Mouse (Mus musculus): Measurements from ENCODE around the gene Lce3c.
A peak's percentile ranks its signal among the peaks of the same experiment; 100 is the strongest.

The Lce3c gene

GRCm38 (mm10) chr3:92944186-92944585, at the start of gene Lce3c:
Gene Lce3c, plus strand, starts transcription at chr3:92944486.
- DNase-seq (ENCODE audit: low read depth, low spot score): no peak

GRCm38 (mm10) chr3:92894489-92894888, 49.8 kb upstream of the Lce3c start:
- no peak for DNase-seq (ENCODE audit: low read depth, low spot score)

- no peak for DNase-seq (ENCODE audit: low read depth, low spot score)
Observed at GRCm38 (mm10) chr3:92902992-92903391, 41.3 kb upstream of the Lce3c start.

DNA sequence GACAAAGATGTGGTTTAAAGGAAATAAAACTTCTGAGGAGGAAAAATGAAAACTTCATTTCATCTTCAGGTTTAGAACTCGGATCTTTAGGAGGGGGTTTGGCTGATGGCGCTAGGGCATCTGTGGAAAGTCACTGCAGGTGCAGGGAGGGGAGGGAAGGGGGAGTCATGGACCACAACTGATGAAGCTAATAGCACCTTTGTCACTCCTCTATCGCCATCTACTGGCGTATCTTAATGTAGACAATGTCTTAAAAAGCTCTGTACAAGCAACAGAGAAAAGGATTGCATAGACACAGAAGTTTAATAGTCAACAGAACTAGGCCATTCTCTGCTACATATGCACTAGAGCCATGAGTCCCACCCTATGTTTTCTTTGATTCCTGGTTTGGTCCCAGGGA, 40.6 kb upstream of the Lce3c start:
- no peak for DNase-seq (ENCODE audit: low read depth, low spot score)

DNA sequence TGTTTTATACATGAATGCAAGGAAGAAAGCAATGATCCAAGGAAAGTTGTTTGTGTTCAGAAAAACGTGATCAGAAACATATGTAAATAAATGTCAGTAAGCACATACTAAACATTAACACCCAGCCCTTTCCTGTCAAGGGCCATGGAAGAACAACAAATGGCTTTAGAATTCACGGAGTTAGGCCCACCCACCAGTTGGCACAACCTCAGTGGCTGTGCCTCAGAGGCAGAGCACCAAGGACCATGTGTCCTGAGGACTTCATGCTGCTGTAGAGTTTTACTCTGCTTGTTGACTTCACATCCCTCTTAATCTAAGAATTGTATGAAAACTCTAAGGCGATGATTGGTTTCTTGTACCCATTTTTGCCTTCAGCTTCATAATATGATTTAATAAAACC, 39.1 kb upstream of the Lce3c start:
- DNase-seq (ENCODE audit: low read depth, low spot score): no peak

GRCm38 (mm10) chr3:92907571-92907970, 36.7 kb upstream of the Lce3c start:
- DNase-seq (ENCODE audit: low read depth, low spot score): peak; percentile 6

DNA sequence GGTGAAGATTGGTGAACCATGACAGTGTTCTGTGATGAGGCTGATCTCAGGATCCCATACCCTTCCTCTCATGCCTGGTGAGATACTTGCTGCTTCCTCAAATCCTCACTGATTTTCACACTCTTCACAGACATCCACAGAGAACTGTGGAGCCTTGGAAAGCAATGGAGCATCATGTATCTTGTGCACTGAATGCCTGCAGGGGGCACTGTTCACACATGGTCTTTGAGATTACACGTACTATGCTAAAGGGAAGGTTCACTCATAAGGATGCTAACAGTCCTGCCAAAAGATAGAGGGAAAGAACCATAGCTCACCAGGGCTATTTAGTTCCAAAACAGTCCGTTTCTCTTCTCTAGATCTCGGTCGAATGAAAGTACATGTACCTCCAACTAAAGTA, 23.9 kb upstream of the Lce3c start:
- no peak for DNase-seq (ENCODE audit: low read depth, low spot score)

DNA sequence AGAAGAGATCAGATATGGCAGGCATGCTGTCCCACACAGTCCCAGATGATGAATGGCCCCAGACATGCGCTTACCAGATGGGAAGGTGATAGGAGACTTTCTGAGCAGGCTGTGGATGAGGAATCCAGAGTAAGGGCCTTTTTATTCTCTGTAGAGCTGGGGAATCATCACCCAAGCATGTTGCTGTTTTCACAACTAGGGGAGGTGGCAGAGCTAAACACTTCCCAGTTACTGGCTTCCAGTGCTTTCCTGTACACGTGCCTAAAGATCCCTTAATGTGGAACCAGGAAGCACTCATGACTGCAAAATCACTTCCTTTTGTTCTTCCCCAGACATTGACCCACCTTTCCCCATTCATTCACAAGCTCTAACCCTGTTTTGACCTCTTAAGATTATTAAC, 18.2 kb upstream of the Lce3c start, which contains the start of gene Lce3a:
Lce3a (minus strand) TSS at position 101 of the 400 bp plus-strand sequence.
- DNase-seq (ENCODE audit: low read depth, low spot score): no peak

DNA sequence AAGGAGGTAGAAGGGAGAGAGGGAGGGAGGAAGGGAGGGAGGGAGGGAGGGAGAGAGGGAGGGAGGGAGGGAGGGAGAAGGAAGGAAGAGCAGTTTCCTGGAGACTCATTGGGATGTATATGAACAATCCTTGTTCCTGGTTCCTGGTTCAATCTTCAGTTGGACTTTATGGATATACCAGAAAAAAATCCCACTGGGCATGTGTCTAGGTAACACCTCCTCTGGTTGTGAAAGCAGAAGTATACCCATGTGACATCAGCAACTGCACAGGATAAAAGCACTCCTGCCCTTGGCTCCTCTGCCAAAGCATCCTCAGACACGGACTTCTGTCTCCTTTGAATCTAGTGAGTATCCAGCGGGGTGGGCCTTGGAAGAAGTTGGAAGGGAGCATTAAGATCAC, 11.6 kb upstream of the Lce3c start, which contains the start of gene Lce3b:
Lce3b (plus strand) TSS at position 301 of the 400 bp plus-strand sequence.
- DNase-seq (ENCODE audit: low read depth, low spot score): no peak

- no peak for DNase-seq (ENCODE audit: low read depth, low spot score)
Observed at GRCm38 (mm10) chr3:92957090-92957489, 12.8 kb downstream of the Lce3c start, which contains the start of gene Lce3d. Gene Lce3d, plus strand, starts transcription at chr3:92957390.

DNA sequence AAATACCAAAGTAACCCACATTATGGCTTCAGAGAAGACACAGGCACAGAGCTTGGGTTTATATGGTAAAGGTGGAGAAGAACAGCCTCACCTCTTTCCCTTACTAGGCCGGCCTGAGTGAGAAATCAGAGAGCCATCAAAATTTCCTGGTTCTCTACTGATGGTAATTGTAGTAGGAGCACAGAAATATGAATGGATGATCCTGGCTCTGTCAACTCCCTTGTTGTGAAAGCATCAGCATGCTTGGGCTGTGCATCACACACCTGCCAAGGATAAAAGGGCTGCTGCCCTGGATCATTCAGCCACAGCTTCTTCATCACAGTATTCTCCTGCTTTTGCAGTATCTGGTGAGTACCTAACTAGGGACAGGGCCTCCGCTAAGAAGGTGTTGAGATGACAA, 22.5 kb downstream of the Lce3c start, which contains the start of gene Lce3e:
Lce3e (plus strand) TSS at position 301 of the 400 bp plus-strand sequence.
- no peak for DNase-seq (ENCODE audit: low read depth, low spot score)

GRCm38 (mm10) chr3:92978484-92978883, 34.2 kb downstream of the Lce3c start:
- DNase-seq (ENCODE audit: low read depth, low spot score): no peak

GRCm38 (mm10) chr3:92991926-92992325, 47.6 kb downstream of the Lce3c start, which contains the start of gene Lce3f:
Gene Lce3f, plus strand, starts transcription at chr3:92992226.
- DNase-seq (ENCODE audit: low read depth, low spot score): no peak
